Mouse (Mus musculus) C2C12 (cell line): ENCODE results near the gene Rassf1.

Source experiments
- CTCF ChIP-seq: IDR thresholded peaks from one replicate; pipeline ENCODE4 v1.5.1; 2011; ENCODE audit not compliant: control insufficient read depth, insufficient read depth, insufficient read length
- FOSL1 ChIP-seq: IDR thresholded peaks from one replicate; pipeline ENCODE4 v1.8.0; 2011; ENCODE audit warnings: mild to moderate bottlenecking, low read length; ENCODE audit not compliant: poor library complexity, insufficient read depth, severe bottlenecking
- MAX ChIP-seq: IDR thresholded peaks from one replicate; pipeline ENCODE4 v1.6.1; 2011; ENCODE audit warnings: mild to moderate bottlenecking, control low read depth
- MYOG ChIP-seq: IDR thresholded peaks from one replicate; pipeline ENCODE4 v1.6.1; 2011; ENCODE audit not compliant: control insufficient read depth, insufficient read length; ENCODE audit errors: extremely low read depth
- USF1 ChIP-seq: IDR thresholded peaks from one replicate; pipeline ENCODE4 v1.6.1; 2011; ENCODE audit warnings: low read depth, mild to moderate bottlenecking, control low read depth, moderate library complexity

DNA sequence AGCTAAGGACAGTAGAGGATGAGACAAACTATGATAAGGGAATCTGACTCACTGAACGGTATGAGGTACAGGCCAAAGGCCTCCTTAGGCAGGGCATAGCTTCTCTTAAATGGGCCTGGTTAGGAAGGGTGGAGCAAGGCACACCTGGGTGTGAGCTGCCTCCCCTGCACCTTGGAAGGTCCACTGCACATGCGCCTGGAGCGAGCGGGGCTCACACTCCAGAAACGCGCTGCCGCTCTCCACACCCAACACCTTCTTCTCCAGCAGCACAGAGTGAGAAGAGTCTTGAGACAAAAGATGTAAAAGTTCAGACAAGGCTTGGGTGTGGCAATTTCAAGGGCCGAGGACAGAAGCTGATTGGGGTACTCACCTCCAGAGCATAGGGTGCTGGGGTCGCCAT lies 48.1 kb downstream of the Rassf1 start:
- TF ChIP-seq CTCF = no peak
- TF ChIP-seq MAX = no peak
- TF ChIP-seq MYOG = no peak
- TF ChIP-seq USF1 = no peak
- no peak for TF ChIP-seq FOSL1
